Mouse (Mus musculus): ENCODE measurements around the gene Ryr1. TPM values are rescaled to one million over a fixed set of nuclear protein-coding genes. Genes with fewer than 3 reads are reported as not detected.

The Ryr1 gene
- polyA plus RNA-seq, 1 experiment from 2014 or later, result 9.8 TPM

DNA sequence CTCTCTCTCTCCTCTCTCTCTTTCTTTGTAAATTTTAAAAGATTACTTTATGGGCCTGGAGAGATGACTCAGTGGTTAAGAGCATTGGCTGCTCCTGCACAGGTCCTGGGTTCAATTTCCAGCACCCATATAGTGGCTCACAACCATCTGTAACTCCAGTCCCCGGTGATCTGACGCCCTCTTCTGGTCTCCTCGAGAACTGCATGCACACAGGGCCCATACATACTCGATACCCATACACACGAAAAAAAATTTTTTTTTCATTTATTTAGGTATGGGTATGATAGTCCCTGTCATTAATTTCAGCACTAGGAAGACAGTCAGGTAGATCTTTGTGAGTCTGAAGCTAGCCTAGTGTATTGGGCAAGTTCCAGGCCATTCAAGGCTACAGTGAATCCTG, 83.8 kb downstream of the Ryr1 start:
- ATAC-seq (ENCODE audit: low FRiP score), result no peak
- Histone ChIP-seq H3K36me3 (no peaks in the 10 kb centered on the region), H3K9ac (no peak overlapping the region), H3K9me3 (no peaks in the 10 kb centered on the region), H3K27ac (no peak overlapping the region), H3K4me1 (replicated peaks) (peaks cover 18% of the 10 kb centered on the region), H3K27me3 (0 out of 2 replicates have a peak, but pooled peaks cover 6% of the 10 kb centered on the region), H3K4me3 (no peak overlapping the region), H3K4me2 (peak overlapping the region; percentile 73; the same call in 1 of the 2 replicates)
- 82% methylated on average over 5 of the region's 5 CpGs for WGBS

GRCm38 (mm10) chr7:29039985-29040661, 84.9 kb downstream of the Ryr1 start:
- H3K27ac ChIP-seq, result peak overlapping the region; percentile 60
- WGBS, result 2% methylated on average over 26 of the region's 26 CpGs
- peak; percentile 30 for ATAC-seq (ENCODE audit: low FRiP score)

DNA sequence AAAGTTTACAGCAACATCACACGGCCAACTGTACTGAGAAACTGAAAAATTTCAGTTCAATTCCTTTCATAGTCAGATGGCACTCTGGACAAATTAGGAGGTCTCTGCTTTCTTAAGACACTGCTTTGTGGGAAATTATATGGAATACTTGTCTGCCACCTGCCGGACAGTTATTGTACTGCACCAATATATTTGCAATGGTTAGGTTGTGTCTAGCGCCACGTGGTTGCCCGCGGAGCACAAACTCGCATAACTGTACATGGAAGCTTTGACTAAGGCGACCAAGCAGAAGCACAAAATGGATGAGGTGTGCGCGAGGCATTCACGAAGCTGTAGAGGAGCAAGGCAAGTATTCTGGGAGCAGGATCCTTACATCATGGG, 85.4 kb downstream of the Ryr1 start:
- peak; percentile 43 for ATAC-seq (ENCODE audit: low FRiP score)
- Histone ChIP-seq H3K27me3 (no peaks in the 10 kb centered on the region), H3K9ac (peak overlapping the region; percentile 74), H3K36me3 (no peaks in the 10 kb centered on the region), H3K4me2 (peak overlapping the region; percentile 73), H3K27ac (peak overlapping the region; percentile 60; the same call in 1 of the 2 replicates), H3K4me1 (replicated peaks) (peaks cover 18% of the 10 kb centered on the region), H3K4me3 (peak overlapping the region; percentile 41), H3K9me3 (peaks cover 2% of the 10 kb centered on the region; the same call in 1 of the 2 replicates)
- 1% methylated on average over 11 of the region's 11 CpGs for WGBS

More at GRCm38 (mm10) chr7:29039985-29040661, 84.9 kb downstream of the Ryr1 start:
- H3K4me1 ChIP-seq (replicated peaks), result peaks cover 18% of the 10 kb centered on the region
- H3K9me3 ChIP-seq, result peaks cover 2% of the 10 kb centered on the region; the same call in 1 of the 2 replicates
- H3K36me3 ChIP-seq, result no peaks in the 10 kb centered on the region
- H3K4me3 ChIP-seq, result peak overlapping the region; percentile 41
- no peaks in the 10 kb centered on the region for H3K27me3 ChIP-seq
- H3K9ac ChIP-seq, result peak overlapping the region; percentile 74
- peak overlapping the region; percentile 73 for H3K4me2 ChIP-seq

GRCm38 (mm10) chr7:29037261-29037660, 87.7 kb downstream of the Ryr1 start:
- WGBS, result 85% methylated on average over 6 of the region's 6 CpGs

DNA sequence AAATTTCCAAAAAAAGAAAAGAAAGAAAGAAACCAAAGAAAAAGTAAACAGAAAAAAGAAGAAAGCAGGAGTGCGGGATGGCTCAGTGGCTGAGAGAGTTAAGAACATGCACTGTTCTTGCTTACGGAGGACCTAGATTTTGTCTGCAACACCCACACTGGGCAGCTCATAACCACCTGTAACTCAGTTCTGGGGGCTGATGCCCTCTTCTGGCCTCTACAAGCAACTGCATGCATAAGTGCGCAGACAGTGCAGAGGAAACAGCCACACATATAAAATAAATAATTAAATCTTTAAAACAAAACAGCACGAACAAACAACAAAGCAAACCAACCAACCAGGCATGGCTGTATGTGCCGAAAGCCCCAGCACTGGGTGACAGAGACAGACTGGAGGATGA, 92.3 kb downstream of the Ryr1 start:
- no peak for ATAC-seq (ENCODE audit: low FRiP score)
- 83% methylated on average over 5 of the region's 5 CpGs for WGBS
- no peak overlapping the region for H3K27ac ChIP-seq
- H3K4me1 ChIP-seq (replicated peaks), result no peaks in the 10 kb centered on the region
- no peaks in the 10 kb centered on the region for H3K27me3 ChIP-seq
- peaks cover 2% of the 10 kb centered on the region; the same call in 1 of the 2 replicates for H3K9me3 ChIP-seq
- H3K9ac ChIP-seq, result no peak overlapping the region
- no peak overlapping the region for H3K4me2 ChIP-seq
- no peak overlapping the region for H3K4me3 ChIP-seq
- H3K36me3 ChIP-seq, result no peaks in the 10 kb centered on the region

More at GRCm38 (mm10) chr7:29037261-29037660, 87.7 kb downstream of the Ryr1 start:
- H3K4me3 ChIP-seq, result no peak overlapping the region
- H3K9ac ChIP-seq, result no peak overlapping the region
- peaks cover 12% of the 10 kb centered on the region for H3K4me1 ChIP-seq (replicated peaks)
- ATAC-seq (ENCODE audit: low FRiP score), result no peak
- H3K27me3 ChIP-seq, result no peaks in the 10 kb centered on the region
- no peaks in the 10 kb centered on the region for H3K36me3 ChIP-seq
- peaks cover 2% of the 10 kb centered on the region; the same call in 1 of the 2 replicates for H3K9me3 ChIP-seq
- H3K4me2 ChIP-seq, result no peak overlapping the region
- no peak overlapping the region for H3K27ac ChIP-seq

DNA sequence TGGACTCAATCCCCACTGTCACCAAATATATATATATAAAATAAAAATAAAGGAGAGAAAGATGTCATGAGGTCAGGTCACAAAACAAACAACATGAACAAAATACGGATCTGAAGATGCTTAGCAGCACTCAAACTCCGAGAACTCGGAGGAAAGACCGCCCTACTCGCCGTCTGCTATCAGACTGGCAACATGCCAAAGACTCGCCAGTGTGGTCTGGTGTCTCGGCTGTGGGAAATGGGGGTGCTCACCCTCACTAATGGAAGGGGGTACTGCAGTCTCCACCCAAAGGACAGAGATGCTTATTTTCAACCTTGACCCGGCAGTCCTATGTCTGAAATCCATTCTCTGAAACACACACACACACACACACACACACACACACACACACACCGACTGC, 93.3 kb downstream of the Ryr1 start:
- peaks cover 2% of the 10 kb centered on the region; the same call in 1 of the 2 replicates for H3K9me3 ChIP-seq
- no peaks in the 10 kb centered on the region for H3K27me3 ChIP-seq
- no peak for ATAC-seq (ENCODE audit: low FRiP score)
- WGBS, result 74% methylated on average over 10 of the region's 10 CpGs
- no peaks in the 10 kb centered on the region for H3K36me3 ChIP-seq
- H3K4me2 ChIP-seq, result no peak overlapping the region
- H3K4me1 ChIP-seq (replicated peaks), result no peaks in the 10 kb centered on the region
- H3K4me3 ChIP-seq, result no peak overlapping the region
- H3K9ac ChIP-seq, result no peak overlapping the region
- no peak overlapping the region for H3K27ac ChIP-seq

GRCm38 (mm10) chr7:29029690-29030656, 95.0 kb downstream of the Ryr1 start:
- H3K4me3 ChIP-seq, result no peak overlapping the region

GRCm38 (mm10) chr7:29028761-29029160, 96.2 kb downstream of the Ryr1 start:
- Histone ChIP-seq H3K9ac (no peak overlapping the region), H3K4me1 (replicated peaks) (no peaks in the 10 kb centered on the region), H3K27me3 (no peaks in the 10 kb centered on the region), H3K4me3 (no peak overlapping the region), H3K9me3 (no peaks in the 10 kb centered on the region), H3K27ac (no peak overlapping the region), H3K4me2 (no peak overlapping the region), H3K36me3 (no peaks in the 10 kb centered on the region)
- WGBS, result 83% methylated on average over 6 of the region's 6 CpGs
- ATAC-seq (ENCODE audit: low FRiP score), result no peak

More at GRCm38 (mm10) chr7:29029690-29030656, 95.0 kb downstream of the Ryr1 start:
- Histone ChIP-seq H3K4me2 (no peak overlapping the region), H3K27me3 (no peaks in the 10 kb centered on the region), H3K9me3 (no peaks in the 10 kb centered on the region), H3K27ac (no peak overlapping the region), H3K9ac (no peak overlapping the region), H3K4me1 (replicated peaks) (no peaks in the 10 kb centered on the region), H3K36me3 (no peaks in the 10 kb centered on the region)
- ATAC-seq (ENCODE audit: low FRiP score), result no peak
- WGBS, result 89% methylated on average over 14 of the region's 14 CpGs

DNA sequence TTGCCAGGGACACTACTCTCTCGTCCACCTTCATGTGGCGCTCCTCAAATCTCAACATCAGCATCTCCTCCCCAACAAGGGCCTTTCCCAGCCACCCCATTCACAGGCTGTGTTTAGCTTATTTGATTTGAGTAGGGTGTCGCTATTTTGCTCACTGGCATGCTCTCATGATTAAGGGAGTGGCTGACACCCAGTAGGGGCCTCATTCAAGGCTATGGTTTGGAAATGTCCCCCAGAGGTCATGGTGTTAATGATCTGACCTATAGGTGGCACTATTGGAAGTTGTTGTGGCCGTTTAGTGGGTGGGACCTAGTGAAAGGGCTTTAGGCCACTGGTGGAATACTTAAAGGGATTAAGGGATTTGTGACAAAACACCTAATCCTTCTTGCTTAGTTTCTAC, 98.2 kb downstream of the Ryr1 start:
- WGBS, result 81% methylated on average over 4 of the region's 4 CpGs
- Histone ChIP-seq H3K27ac (no peak overlapping the region), H3K4me3 (no peak overlapping the region), H3K27me3 (no peaks in the 10 kb centered on the region), H3K9me3 (no peaks in the 10 kb centered on the region), H3K4me2 (no peak overlapping the region), H3K9ac (no peak overlapping the region), H3K4me1 (replicated peaks) (no peaks in the 10 kb centered on the region), H3K36me3 (no peaks in the 10 kb centered on the region)
- ATAC-seq (ENCODE audit: low FRiP score), result no peak

DNA sequence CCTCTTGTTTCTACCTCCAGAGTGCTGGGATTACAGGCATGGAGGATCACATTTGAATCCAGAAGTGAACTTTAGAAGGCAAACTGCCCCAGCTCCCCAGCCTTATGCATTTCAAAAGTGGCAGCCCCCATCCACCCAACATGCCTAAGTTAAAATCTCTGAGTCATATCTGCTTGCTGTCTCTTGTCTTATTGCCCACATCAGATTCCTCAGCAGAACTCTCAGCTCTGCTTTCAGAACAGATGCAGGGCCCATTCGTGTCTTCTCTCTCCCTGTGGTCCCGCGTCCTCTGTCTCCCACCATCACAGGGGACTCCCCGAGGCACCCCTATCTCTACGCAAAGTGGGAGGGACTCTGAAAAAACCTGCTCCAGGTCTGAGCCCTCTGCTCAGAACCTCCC, 98.8 kb downstream of the Ryr1 start:
- ATAC-seq (ENCODE audit: low FRiP score), result no peak
- H3K27ac ChIP-seq, result no peak overlapping the region
- 94% methylated on average over 5 of the region's 5 CpGs for WGBS

DNA sequence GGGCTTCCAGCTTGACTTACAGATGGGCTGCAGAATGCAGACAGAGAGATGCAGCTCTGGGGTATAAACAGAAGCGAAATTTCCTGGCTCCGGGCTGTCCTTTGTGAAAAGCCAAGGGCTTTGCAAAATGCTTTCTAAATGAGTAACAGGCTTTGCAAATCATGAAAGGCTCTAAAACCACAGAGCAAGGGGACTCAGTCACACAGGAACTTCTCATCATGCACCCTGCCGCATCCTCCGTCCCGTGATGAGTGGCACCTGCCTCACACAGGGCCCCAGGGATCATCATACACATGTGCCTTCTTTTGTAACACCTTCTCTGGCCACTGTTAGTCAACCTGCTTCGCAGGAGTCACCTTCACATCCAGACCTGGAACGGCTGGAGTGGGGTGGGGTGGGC, 99.4 kb downstream of the Ryr1 start:
- no peak for ATAC-seq (ENCODE audit: low FRiP score)

More for the DNA sequence above, 98.8 kb downstream of the Ryr1 start:
- no peaks in the 10 kb centered on the region for H3K4me1 ChIP-seq (replicated peaks)
- H3K36me3 ChIP-seq, result no peaks in the 10 kb centered on the region
- no peak overlapping the region for H3K4me3 ChIP-seq
- H3K9me3 ChIP-seq, result no peaks in the 10 kb centered on the region
- peaks cover 4% of the 10 kb centered on the region for H3K27me3 ChIP-seq
- no peak overlapping the region for H3K4me2 ChIP-seq
- H3K9ac ChIP-seq, result no peak overlapping the region

GRCm38 (mm10) chr7:29023514-29023913, 101.5 kb downstream of the Ryr1 start:
- no peaks in the 10 kb centered on the region for H3K36me3 ChIP-seq
- no peak overlapping the region for H3K4me3 ChIP-seq
- H3K9me3 ChIP-seq, result no peaks in the 10 kb centered on the region
- no peak overlapping the region for H3K27ac ChIP-seq
- 87% methylated on average over 8 of the region's 8 CpGs for WGBS
- no peak overlapping the region for H3K4me2 ChIP-seq
- peaks cover 31% of the 10 kb centered on the region for H3K27me3 ChIP-seq
- no peak for ATAC-seq (ENCODE audit: low FRiP score)
- no peak overlapping the region for H3K9ac ChIP-seq
- H3K4me1 ChIP-seq (replicated peaks), result peaks cover 9% of the 10 kb centered on the region

More for the DNA sequence above, 99.4 kb downstream of the Ryr1 start:
- no peak overlapping the region for H3K4me2 ChIP-seq
- no peak overlapping the region for H3K27ac ChIP-seq
- H3K9me3 ChIP-seq, result no peaks in the 10 kb centered on the region
- no peaks in the 10 kb centered on the region for H3K36me3 ChIP-seq
- 84% methylated on average over 7 of the region's 7 CpGs for WGBS
- no peak overlapping the region for H3K9ac ChIP-seq
- no peaks in the 10 kb centered on the region for H3K4me1 ChIP-seq (replicated peaks)
- H3K27me3 ChIP-seq, result peaks cover 10% of the 10 kb centered on the region
- H3K4me3 ChIP-seq, result no peak overlapping the region
